Comparison of ENCODE assay signal across 22 mouse cellular contexts in the genomic region with DNA sequence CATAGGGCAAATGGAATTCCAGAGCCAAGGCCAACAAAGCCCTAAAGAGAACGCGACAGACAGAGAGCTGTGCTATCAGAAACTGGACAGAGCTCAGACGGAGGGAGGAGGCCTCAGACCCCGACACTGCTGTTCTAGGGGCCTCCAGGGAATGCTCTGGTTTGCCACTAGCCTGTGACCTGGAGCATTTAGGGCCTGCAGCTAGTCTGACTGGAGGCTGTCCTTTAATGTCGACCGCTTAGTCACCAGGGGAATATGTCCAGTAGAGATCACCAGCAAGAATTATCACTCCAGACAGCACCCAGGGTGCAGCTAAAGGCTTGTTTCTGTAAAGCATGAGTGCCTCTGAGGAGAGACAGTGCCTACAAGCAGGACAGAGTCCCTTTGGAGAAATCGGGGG.
"Had no signal": no experiment of that assay in that cellular context is flagged by ENCODE, and none has a peak within 500 bp of the region (broad histone marks: within the 10 kb centered on the region; RNA-seq: fewer than 3 reads in every experiment).

No protein-coding gene starts in this region.

- H3K27me3 ChIP-seq: limb, embryonic 12.5 days; limb, embryonic 15.5 days; midbrain, embryonic 12.5 days; midbrain, embryonic 15.5 days; neural tube, embryonic 12.5 days; neural tube, embryonic 15.5 days had no signal

- H3K9me3 ChIP-seq: limb, embryonic 12.5 days; limb, embryonic 15.5 days; midbrain, embryonic 12.5 days; midbrain, embryonic 15.5 days; neural tube, embryonic 12.5 days; neural tube, embryonic 15.5 days had no signal

- H3K9ac ChIP-seq: limb, embryonic 12.5 days; limb, embryonic 15.5 days; liver, embryonic 14.5 days; liver, postnatal 0 days; lung, embryonic 14.5 days; midbrain, embryonic 12.5 days; midbrain, embryonic 15.5 days; neural tube, embryonic 12.5 days; neural tube, embryonic 15.5 days had no signal

- H3K27ac ChIP-seq: limb, embryonic 12.5 days; limb, embryonic 15.5 days; liver, embryonic 14.5 days; macrophage; midbrain, embryonic 12.5 days; midbrain, embryonic 15.5 days; neural tube, embryonic 12.5 days; neural tube, embryonic 15.5 days; stomach, postnatal 0 days had no signal

- ATAC-seq: liver, postnatal 0 days; lung, postnatal 0 days; midbrain, embryonic 15.5 days had no signal

- H3K4me2 ChIP-seq: limb, embryonic 12.5 days; limb, embryonic 15.5 days; liver, embryonic 11.5 days; lung, embryonic 14.5 days; midbrain, embryonic 12.5 days; midbrain, embryonic 15.5 days; neural tube, embryonic 12.5 days; neural tube, embryonic 15.5 days had no signal

- H3K4me1 ChIP-seq: limb, embryonic 12.5 days; limb, embryonic 15.5 days; midbrain, embryonic 12.5 days; neural tube, embryonic 12.5 days; neural tube, embryonic 15.5 days had no signal

- DNase-seq: kidney, postnatal 14 days; kidney, postnatal 4 days; left cerebral cortex, postnatal 4 days; liver, postnatal 0 days; lung, embryonic 14.5 days; right cerebral cortex, adult 18-20 months; right cerebral cortex, postnatal 14 days; right cerebral cortex, postnatal 4 days; thymus, adult 2 months; thymus, postnatal 14 days; thymus, postnatal 4 days had no signal

- H3K4me3 ChIP-seq: limb, embryonic 12.5 days; limb, embryonic 15.5 days; midbrain, embryonic 12.5 days; midbrain, embryonic 15.5 days; neural tube, embryonic 12.5 days; neural tube, embryonic 15.5 days had no signal
